Mouse (Mus musculus) liver, adult 2 months (tissue): ENCODE results near the gene Ston1.

Experiments used
- CTCF ChIP-seq: fragments of 200-500 bp; IDR thresholded peaks from 2 replicates; pipeline ENCODE4 v1.5.1; 2011; ENCODE audit warnings: low read depth, low read length, control low read depth
- POLR2A ChIP-seq: fragments of 200-500 bp; IDR thresholded peaks from 2 replicates; pipeline ENCODE4 v1.6.1; 2011; ENCODE audit warnings: low read length, control low read depth; ENCODE audit not compliant: insufficient read depth; ENCODE audit errors: extremely low read depth

DNA sequence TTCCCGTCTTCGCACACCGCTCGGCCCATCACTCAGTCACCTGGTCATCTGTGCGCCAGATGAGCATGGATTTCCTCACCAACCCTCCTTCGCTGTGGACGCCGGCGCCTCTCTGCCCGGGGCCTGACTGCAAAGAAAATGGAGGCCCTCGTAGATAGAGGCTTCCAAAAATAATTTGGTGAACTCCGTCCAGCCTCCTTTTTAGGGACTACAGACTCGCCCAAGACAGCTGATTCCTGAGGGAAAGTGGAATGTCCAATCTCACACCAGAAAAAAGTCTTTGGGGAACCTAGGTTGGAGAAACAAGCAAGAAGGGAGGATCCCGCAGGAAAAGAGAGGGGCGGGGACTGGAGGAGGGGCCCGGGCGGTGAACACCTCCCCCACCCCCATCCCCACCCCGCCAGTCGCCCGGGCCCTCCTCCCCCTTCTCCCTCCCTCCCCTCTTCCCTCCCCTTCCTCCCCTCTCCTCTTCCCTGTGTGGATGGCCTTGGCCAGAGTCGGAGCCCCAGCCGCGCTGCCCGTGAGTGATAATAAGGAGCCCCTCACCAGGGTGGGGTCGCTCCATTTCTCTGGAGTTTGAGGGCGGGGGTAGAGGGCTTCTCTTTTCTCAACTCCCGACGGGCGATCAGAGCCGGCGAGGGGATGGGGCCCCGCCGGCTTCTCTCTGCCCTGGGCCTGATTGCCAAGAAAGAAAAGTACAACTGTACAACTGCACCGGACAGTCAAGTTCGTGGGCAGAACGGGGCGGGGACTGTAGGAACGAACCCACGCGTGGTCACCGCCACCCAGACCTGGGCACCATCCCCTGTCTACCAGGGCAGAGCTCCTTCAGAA lies at the start of gene Ston1:
- TF ChIP-seq CTCF (no peak), POLR2A (no peak)
